Mouse (Mus musculus) lung, postnatal 0 days (tissue): ENCODE results near the gene Gpr171.
"Not testable (repeated sequence)": the region's sequence is repeated elsewhere in the genome, so short reads cannot be mapped to it uniquely, and the experiment has no call there.

Experiments
- CTCF ChIP-seq: IDR thresholded peaks from 2 replicates; pipeline ENCODE4 v1.5.1; 2016; ENCODE audit warnings: antibody characterized with exemption, mild to moderate bottlenecking
- EP300 ChIP-seq: IDR thresholded peaks from 2 replicates; pipeline ENCODE4 v1.6.1; 2016; ENCODE audit warnings: antibody characterized with exemption, mild to moderate bottlenecking, control low read depth

- not testable (repeated sequence) for TF ChIP-seq CTCF, EP300
These were observed 39.3 kb upstream of the Gpr171 start for GRCm38 (mm10) chr3:59140941-59141340.
